Mouse (Mus musculus): ENCODE measurements around the gene Suclg2.

Suclg2 gene

DNA sequence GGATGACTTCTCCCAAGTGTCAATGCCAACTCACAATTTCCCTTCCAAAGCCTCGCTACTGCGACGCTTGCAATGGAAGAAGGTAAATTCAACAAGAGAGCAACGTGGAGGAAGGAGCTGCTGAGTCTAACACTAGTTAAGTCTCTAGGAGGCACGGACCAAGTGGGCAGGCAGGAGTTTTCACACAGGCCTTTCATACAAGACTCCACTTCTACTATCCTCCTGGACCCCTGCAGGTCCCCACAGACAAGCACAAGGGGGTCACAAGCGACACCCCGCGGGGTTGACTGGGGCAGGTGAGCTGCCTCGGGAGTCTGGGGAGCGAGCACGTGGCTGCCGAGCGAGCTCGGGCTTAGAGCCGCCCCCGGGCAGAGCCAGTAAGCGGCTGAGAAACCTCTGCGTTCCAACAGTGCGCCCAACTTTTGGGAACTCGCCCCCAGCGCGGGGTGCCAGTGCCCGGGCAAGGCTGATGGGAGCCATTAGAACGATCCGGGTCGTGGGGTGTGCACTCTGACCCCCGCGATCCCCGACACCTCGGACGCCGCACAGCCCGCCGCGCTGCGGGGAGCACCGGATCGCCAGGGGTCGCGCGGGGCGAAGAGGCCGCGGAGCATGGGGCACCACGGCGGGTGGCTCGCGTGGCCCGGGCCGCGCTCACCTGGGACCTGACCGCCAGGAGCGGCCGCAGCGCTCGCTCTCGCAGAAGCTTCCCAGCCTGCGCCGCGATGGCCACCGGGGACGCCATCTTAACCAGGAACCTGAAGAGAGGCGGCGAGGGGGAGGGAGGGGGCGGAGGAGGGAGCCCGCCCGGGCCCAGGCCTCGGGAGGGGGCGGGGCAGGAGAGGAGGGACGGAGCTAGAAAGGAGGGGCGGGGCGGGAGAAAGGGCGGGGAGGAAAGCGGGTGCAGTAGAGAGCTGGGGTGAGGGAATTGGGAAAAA is at the start of gene Suclg2:
Gene Suclg2 (minus strand): TSS at position 770 of the 938 bp plus-strand sequence.
- DNase-seq (ENCODE audit: low spot score in 2 of 2): peak; percentile 75 to 89

DNA sequence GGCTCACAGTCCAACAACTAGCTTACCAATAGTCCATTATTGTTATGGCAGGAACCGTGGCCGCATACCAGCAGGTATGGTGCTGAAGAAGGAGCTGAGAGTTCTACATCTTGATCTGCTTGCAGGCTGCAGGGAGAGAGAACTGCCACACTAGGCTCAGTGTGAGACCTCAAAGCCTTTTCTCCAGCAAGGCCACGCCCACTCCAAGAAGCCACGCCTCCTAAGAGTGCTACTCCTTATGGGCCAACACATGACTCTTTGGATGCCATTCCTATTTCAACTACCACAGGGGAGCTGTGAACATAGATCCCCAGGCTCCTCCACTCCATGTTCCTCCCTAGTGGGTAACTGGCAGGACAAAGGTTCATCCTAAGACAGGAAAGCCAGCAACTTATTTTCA is 48.0 kb upstream of the Suclg2 start:
- no peak for DNase-seq (ENCODE audit: low spot score in 2 of 2)

DNA sequence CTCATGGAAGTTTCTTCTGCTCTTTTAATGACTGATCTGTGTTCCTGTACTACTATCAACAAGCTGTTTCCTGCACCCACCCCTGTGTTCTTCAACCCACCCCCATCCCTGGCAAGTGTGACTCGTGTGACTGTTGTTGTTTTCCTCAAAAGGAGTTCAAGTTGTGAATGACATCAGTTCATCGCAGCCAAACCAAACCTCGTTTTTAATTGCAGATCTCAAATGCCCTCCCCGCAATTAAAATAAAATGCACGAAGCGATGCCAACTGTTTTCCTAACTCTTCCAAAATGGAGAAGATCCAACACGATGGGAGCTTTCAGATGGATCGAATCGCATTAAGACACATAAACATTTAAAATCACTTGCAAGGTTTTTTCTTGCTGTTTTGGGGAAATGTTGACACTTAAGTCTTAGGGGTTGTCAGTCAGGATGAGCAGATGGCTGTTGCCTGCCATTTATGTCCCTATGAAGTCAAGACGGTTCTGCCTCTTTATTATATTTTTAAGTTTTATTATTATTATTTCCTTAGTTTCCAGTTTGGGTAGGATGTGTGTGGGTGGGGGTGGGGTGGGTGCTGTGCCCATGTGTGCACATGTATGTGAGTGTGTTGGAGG is 41.1 kb upstream of the Suclg2 start:
- no peak for DNase-seq (ENCODE audit: low spot score in 2 of 2)

DNA sequence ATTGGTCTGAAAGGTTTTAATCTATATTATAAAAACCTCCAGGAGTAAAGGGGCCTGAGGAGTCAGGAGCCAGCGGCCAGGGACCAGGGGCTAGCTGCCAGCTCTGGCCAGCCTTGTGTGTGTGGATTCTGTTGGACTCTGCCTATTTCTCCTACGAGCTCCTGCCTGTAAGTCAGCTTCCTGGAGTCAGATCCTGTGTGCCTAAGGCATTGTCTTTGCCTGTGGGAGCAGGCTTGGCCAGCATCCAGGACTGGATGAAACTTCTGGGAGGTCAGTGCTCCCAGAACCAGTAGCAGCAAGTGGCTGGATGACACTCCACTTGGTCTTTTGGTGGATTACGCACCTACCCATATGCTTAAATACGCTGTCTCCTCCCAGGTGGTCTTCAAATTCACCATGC is 23.8 kb upstream of the Suclg2 start:
- DNase-seq (ENCODE audit: low spot score in 2 of 2): no peak

DNA sequence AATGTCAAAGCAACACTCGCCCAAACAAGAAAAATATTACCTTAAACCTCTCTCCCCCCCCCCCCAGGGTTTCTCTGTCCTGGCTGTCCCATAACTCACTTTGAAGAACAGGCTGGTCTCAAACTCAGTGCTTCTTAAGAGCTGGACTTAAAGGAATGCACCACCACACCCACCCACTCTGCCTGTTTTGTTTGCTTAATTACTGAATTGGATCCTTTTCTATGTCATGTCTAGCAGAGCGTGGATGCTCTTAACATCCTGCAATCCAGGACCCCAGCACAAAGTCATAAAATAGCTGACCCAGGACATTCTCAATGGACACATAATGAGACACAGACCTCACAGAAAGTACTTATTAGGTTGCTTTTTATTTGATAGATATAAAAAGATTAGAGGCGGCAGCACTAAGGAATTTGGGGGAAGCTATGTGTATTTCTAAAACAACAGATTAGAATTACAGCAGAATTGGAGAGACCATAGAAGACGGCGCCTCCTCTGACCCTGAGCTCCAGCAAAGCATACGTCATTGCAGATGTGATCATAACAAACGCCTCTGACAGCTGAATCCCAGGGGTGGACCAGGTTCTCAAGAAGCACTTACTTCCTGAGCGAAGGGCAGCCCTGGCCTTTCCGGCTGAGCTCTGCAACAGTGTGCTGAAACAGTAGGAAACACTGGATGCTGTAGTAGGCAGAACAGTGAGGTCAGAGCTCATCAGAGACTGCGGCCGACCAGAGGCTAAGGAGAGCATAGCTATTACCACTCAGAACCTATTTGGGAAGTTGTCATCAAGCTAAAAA is 13.2 kb upstream of the Suclg2 start:
- no peak for DNase-seq (ENCODE audit: low spot score in 2 of 2)

DNA sequence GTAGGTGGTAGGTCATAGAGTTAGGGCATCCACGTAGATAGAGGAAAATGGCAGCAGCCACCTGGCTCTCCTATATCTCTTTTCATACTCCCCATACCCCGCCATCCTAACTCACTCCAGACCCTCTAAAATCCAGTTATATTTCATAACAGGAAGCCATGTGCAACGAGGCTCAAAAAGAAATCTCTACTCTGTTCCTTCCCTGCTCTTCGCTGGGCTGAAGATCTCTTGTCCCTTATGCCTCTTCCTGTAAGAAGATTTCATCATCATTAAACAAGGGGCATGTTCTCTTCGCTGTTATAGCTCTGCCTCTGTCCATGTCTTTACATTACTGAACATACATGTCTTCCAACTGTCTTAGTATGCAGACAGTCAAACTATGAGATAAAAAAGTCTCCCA is 10.8 kb upstream of the Suclg2 start:
- DNase-seq (ENCODE audit: low spot score in 2 of 2): no peak

DNA sequence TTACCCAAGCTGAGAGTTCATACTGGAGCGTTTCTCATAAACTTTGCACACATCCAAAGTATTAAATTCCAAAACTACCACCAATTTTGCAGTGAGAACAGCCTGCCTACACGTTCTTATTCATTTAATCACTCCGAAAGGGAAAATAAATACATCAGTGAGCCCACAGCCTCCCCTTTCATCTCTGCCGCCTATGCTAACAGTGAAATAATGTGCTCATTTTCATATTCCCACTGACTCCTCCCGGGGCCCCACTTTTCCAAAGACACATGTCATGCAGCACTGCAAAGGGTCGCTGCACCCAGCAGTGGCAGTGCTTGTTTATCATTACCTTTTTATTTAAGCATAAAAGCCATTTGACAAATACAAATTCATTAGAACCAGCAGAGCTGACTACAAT is 6.7 kb upstream of the Suclg2 start:
- DNase-seq (ENCODE audit: low spot score in 2 of 2): no peak

DNA sequence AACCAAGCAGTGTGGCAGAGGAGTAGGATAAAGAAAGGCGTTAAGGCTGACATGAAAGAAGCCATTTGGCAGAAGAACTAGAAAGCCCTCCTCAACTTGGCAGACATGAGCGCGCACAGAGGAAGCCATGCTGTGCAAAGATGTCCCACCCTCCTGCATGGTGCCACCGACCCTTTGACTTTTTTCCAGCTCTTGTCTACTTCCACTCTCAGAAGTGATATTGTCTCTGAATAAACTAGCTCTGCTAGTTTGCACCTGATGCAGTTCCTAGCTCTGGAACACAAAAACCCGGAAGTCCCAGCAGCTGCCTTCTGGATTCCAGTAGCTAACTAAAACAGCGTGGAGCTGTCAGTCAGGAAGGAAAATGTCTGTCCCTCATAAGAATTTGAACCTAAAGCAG is 4.8 kb upstream of the Suclg2 start:
- DNase-seq (ENCODE audit: low spot score in 2 of 2): no peak

DNA sequence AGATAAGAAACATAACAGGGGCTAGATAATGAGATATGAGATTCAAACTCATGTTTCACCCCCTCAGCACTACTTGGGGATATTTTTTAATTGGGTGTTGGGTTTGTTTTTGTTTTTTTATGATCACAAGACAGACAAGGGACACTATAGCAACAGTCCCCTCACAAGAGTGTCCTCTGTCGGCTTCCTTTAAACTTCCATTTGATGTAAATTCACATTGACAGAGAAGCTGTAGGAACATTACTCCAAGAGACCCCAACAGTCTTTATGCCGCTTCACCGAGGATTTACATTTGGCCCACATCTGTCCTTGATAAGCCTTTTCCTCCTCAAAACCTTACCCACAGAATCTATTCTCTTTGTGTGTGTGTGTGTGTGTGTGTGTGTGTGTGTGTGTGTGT is 1.2 kb upstream of the Suclg2 start:
- no peak for DNase-seq (ENCODE audit: low spot score in 2 of 2)

DNA sequence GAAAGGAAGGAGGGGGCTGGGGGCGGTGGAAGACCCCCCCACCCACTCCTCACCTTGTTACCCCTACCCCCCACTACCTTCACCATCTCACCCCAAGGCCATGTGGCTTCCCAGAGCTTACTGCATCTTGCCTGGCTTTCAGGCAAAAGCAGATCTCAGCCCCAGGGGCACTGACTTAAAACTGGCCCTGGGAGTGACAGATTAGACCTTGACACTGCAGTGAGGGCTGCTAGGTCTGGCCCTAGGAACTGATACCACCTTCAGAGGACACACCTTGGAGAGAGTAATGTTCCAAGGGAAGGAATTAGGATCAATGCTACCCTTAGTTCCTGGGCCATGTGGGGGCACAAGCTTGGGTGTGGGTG is 351 bp upstream of the Suclg2 start:
- no peak for DNase-seq (ENCODE audit: low spot score in 2 of 2)

DNA sequence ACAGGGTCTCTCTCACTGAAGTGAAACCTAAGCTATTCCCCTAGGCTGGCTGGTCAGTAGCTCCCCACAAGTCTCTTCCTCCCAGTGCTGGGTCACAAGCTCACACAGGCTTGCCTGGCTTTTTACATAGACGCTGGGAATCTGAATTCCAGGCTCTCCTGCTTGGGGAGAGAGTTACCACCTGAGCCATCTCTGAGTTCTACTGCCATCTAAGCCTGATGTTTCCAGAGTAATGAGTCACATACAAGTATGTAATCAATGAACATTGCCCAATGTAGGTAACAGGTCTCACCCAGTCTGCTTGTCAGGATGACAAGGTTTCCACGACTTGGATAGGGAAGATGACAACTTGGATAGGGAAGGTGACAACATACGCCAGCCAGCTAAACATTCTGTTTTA is 1.5 kb downstream of the Suclg2 start:
- no peak for DNase-seq (ENCODE audit: low spot score in 2 of 2)

DNA sequence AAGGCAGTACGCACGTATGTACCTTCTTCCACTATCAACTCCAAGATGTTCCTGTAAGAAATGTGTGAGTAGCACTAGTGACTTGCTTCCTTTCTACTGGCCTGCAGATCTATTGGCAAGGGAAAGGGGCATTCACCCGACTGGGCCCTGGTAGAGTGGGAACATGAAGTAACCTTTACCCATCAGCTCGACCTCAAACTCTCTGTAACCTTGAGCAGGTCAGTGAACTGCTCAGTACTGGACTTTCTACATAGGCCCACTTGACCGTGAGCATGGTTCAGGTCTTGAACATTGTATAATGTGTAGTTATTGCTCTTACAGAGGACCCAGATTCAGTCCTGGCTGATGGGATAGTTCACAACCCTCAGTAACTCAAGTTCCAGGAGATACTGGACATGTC is 2.1 kb downstream of the Suclg2 start:
- no peak for DNase-seq (ENCODE audit: low spot score in 2 of 2)

DNA sequence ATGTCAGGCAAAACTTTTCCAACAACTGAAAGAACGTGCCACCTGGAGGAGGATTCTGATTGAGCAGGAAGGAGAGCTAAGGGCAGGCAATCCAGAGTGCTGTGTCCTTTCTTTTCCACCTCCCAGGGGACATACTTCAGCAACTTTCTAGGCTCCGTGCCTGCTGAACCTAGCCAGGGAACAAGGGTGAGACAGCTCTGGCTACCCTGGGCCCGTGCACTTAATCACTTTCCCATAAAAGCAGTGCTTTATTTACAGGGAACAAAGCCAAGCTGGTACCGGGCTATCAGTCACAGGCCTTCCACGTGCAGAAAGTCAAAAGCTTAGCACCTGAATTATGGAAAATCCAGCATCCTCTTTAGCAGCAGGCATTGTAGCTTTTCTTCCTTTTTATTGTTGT is 5.4 kb downstream of the Suclg2 start:
- DNase-seq (ENCODE audit: low spot score in 2 of 2): no peak

DNA sequence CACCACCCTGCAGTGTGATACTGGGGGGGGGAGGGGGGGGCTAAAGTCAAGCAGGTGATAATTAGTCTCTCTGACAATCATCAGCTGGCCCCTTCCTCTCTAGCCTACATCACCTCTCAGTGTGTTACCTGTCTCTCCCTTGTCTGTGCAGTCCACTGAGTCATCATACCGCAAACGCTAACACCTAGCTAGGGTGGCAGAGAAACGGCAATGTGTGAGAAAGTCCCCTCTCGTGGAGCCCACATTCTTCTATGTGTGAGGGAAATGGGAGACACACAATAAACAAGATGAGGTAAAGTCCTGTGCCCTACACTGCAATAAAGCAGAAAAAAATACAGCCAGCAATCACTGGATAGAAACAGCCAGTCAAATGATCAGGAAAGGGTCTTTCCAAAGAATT is 6.5 kb downstream of the Suclg2 start:
- DNase-seq (ENCODE audit: low spot score in 2 of 2): no peak

DNA sequence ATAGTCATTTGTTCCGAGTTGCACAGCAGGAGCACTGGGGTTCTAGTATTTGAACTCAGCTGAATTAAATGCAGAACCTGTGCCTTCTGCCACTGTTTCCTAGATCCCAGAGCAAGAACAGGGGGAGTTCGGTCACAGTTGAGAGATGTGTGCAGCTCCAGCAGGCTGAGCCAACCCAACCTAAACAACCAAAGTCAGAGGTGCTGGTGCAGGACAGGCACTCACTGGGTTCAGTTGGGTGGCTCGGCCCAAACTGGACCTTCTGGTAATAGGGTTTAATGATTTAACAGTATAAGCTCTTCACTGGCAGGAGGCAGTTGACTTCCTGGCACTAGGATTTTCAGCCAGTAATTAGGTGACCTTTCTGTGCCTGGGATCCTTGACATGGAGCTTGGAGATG is 6.9 kb downstream of the Suclg2 start:
- DNase-seq (ENCODE audit: low spot score in 2 of 2): no peak

DNA sequence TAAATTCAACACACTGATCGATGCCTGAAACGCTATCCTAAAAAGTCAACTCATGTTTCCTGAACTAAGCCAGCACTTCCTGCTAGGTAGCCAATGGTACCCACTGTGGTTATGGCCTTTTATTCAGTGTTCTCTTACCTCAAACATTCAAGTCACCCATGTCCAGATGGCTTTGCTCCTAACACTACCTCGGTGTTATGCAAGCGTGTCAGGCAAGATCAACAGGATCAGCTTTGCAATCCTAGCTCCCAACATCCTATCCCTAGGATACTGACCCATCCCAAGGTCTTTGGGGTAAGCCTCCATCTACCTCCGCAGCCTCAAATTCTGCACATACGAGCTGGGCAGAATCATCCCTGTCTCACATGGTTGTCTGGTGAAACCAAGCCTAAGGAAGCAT is 7.7 kb downstream of the Suclg2 start:
- no peak for DNase-seq (ENCODE audit: low spot score in 2 of 2)

DNA sequence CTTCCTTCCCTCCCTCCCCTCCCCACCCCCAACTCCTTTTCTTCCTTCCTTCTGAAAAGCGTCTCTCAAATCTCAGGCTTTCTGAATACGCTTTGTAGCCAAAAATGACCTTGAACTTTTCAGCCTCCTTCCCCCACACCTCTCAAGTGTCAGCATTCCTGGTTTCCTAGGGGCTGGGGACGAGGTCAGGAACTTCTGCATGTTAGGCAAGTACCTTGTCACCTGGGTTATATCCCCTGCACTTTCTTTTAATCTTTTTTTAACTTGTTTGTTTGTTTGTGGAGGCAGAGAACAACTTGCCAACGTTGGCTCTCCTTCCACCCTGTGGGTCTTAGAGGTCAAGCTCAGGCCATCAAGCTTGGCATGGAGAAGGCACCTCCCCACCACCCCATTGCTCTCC is 9.1 kb downstream of the Suclg2 start:
- no peak for DNase-seq (ENCODE audit: low spot score in 2 of 2)

DNA sequence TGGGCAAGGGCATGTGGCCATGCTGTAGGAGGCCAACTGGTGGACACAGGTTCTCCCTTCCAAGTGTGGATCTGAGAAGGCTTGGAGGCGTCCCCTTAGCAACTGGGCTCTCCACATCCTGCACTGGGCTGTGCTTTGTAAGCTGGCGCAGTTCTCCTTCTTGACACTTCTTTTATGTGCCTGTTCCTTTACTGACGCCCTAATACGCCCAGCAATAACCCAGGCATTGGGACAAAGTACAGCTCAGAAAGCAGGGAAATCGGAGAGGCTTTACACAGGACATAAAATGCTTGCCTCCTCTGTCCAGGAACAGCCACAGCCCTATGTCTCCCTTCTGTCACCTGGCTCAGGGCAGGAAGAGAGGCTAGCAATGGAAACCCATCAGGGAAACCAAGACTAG is 9.5 kb downstream of the Suclg2 start:
- DNase-seq (ENCODE audit: low spot score in 2 of 2): no peak

DNA sequence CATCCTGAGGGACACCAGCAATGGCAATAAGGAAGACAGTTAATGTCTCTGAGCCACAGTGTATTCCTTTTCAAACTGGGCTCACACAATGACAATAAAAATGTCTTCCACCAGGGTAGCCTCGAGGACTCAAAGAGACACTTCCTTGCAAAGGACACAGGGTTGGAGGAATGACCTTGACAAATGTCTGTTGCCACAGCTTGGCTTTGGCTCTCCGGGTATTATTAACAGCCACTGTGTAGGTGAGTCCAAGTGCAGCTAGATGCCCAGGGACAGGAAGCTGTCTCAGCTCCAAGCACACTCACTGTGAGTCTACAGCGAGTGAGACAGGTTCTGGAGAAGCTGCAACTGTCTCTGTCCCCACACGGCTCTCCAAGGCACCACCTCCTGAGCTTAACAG is 14.0 kb downstream of the Suclg2 start:
- no peak for DNase-seq (ENCODE audit: low spot score in 2 of 2)

DNA sequence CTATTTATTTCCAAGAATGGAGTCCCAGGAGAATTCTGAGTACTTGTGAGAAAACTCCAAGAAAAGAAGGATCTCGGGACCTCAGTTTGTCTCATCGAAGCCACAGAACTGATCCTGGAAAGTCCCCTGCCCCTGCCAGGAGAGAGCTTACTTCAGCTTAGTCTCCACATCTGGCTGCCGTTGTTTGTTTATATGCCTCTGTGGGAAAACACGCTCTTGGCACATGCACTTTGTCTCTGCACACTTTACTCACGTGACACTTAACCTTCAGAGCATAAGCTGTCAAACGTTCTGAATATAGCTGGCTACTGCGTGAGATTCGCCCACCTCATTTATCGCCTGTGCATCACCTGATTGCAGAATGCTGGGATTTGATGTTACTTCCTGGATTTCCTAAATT is 16.4 kb downstream of the Suclg2 start:
- no peak for DNase-seq (ENCODE audit: low spot score in 2 of 2)

DNA sequence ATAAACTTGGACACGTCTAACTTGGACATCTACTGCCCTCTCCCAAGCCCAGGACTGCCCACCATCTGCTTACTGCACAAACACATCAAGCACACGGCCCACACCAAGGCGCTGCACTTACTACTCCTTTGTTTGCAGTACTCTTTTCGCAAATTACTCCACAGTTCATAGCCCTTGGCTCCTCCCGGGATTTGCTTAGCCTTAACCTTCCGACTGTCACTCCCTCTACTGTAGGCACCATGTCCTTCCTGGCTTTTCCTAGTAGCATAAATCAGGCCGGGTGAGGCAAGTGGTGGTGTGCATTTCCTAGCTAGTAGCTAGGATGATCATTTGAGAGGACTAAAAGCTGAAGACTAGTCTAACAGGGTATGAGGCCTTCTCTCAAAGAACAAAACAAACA is 16.8 kb downstream of the Suclg2 start:
- no peak for DNase-seq (ENCODE audit: low spot score in 2 of 2)

DNA sequence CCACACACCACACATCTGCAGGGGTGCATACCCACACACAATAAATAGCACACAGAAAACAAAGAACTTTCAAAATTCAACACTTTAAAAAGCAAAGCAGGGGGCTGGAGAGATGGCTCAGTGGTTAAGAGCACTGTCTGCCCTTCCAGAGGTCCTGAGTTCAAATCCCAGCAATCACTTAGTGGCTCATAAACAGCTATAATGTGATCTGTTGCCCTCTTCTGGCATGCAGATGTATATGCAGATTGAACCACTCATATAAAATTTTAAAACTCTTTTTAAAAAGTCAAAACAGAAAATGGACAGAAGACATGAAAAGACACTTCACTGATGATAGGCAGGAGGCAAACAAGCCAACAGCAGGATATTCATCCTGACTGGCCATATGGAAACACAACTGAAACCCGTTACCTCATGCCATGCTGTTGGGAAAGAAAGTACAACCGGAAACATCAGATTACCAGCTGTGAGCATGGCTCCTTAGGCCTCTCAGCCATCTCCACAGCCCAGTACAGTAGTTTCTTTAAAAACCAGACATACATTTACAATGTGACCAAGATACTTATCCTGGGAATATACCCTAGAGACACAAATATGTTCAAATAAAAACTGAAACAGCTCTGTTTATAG is 17.5 kb downstream of the Suclg2 start:
- DNase-seq (ENCODE audit: low spot score in 2 of 2): no peak
